Mouse (Mus musculus): ENCODE measurements around the gene Olfr1195.
"Not testable (repeated sequence)": the region's sequence is repeated elsewhere in the genome, so short reads cannot be mapped to it uniquely, and the experiment has no call there.

Gene Olfr1195

GRCm38 (mm10) chr2:88689087-88689486 is at the start of gene Olfr1195:
TSS of gene Olfr1195 (minus strand) at chr2:88689187.
- DNase-seq (ENCODE audit: low spot score in 2 of 2), result no peak

GRCm38 (mm10) chr2:88732266-88732665 is 43.3 kb upstream of the Olfr1195 start, which contains the start of gene Olfr1197:
TSS of gene Olfr1197 (minus strand) at chr2:88732366.
- DNase-seq (ENCODE audit: low spot score in 2 of 2), result no peak

- DNase-seq (ENCODE audit: low spot score in 2 of 2), result no peak
Measured at GRCm38 (mm10) chr2:88704497-88704896, 15.5 kb upstream of the Olfr1195 start, which contains the start of gene Olfr1196. TSS of gene Olfr1196 (minus strand) at chr2:88704597.

GRCm38 (mm10) chr2:88675328-88675727 is 13.7 kb downstream of the Olfr1195 start, which contains the start of gene Olfr1193:
TSS of gene Olfr1193 (plus strand) at chr2:88675628.
- not testable (repeated sequence) for DNase-seq (ENCODE audit: low spot score in 2 of 2)

- no peak for DNase-seq (ENCODE audit: low spot score in 2 of 2)
Measured at GRCm38 (mm10) chr2:88648209-88648608, 40.8 kb downstream of the Olfr1195 start, which contains the start of gene Olfr1192-ps1. TSS of gene Olfr1192-ps1 (plus strand) at chr2:88648509.

- not testable (repeated sequence) for DNase-seq (ENCODE audit: low spot score in 2 of 2)
Measured at GRCm38 (mm10) chr2:88640242-88640641, 48.7 kb downstream of the Olfr1195 start, which contains the start of gene Olfr1191-ps1. TSS of gene Olfr1191-ps1 (plus strand) at chr2:88640542.

Measured in left cerebral cortex, adult 9 months (tissue).